18 mouse cellular contexts compared by ENCODE assay signal in genomic region chr14:102199430-102199829, GRCm38 (mm10).
DNase-seq lines count a peak whose midpoint lies in the region; ATAC-seq lines count a peak whose summit lies in the region.
"Had no signal": no experiment of that assay in that cellular context is flagged by ENCODE, and none has a peak within 500 bp of the region (broad histone marks: within the 10 kb centered on the region; RNA-seq: fewer than 3 reads in every experiment).

No protein-coding gene starts in this region.

- H3K27ac ChIP-seq in hindbrain, embryonic 10.5 days, result no peak overlapping the region
- H3K27ac ChIP-seq: embryonic facial prominence, embryonic 15.5 days; hindbrain, embryonic 15.5 days; limb, embryonic 13.5 days; liver, embryonic 15.5 days; neural tube, embryonic 12.5 days had no signal

- no peaks in the 10 kb centered on the region for H3K4me1 ChIP-seq in hindbrain, embryonic 10.5 days (replicated peaks)
- H3K4me1 ChIP-seq: embryonic facial prominence, embryonic 15.5 days; hindbrain, embryonic 15.5 days; limb, embryonic 13.5 days; liver, embryonic 15.5 days; neural tube, embryonic 12.5 days had no signal

- H3K27me3 ChIP-seq in hindbrain, embryonic 10.5 days (ENCODE audit: insufficient read depth, poor library complexity, severe bottlenecking), result no peaks in the 10 kb centered on the region
- H3K27me3 ChIP-seq: embryonic facial prominence, embryonic 15.5 days; hindbrain, embryonic 15.5 days; limb, embryonic 13.5 days; liver, embryonic 15.5 days; neural tube, embryonic 12.5 days had no signal

- no peaks in the 10 kb centered on the region for H3K36me3 ChIP-seq in hindbrain, embryonic 10.5 days
- H3K36me3 ChIP-seq: embryonic facial prominence, embryonic 15.5 days; hindbrain, embryonic 15.5 days; limb, embryonic 13.5 days; liver, embryonic 15.5 days; neural tube, embryonic 12.5 days had no signal

- no peak overlapping the region for H3K4me3 ChIP-seq in hindbrain, embryonic 10.5 days
- H3K4me3 ChIP-seq: embryonic facial prominence, embryonic 15.5 days; hindbrain, embryonic 15.5 days; limb, embryonic 13.5 days; liver, embryonic 15.5 days; neural tube, embryonic 12.5 days had no signal

- no peaks in the 10 kb centered on the region for H3K9me3 ChIP-seq in hindbrain, embryonic 10.5 days
- H3K9me3 ChIP-seq: embryonic facial prominence, embryonic 15.5 days; hindbrain, embryonic 15.5 days; limb, embryonic 13.5 days; liver, embryonic 15.5 days; neural tube, embryonic 12.5 days had no signal

- peak; percentile 82 to 84 for DNase-seq in frontal cortex, postnatal 36 days (ENCODE audit: low spot score in 2 of 2)
- peak; percentile 64 to 70 for DNase-seq in layer of hippocampus, postnatal 36 days
- DNase-seq in right cerebral cortex, postnatal 10 days (ENCODE audit: low spot score in 2 of 2), result peak; percentile 46 to 66
- DNase-seq in thymus, postnatal 10 days (ENCODE audit: low spot score in 2 of 2), result no peak
- DNase-seq in thymus, adult 18-20 months, result no peak
- DNase-seq in hindbrain, embryonic 10.5 days (ENCODE audit: low spot score), result no peak
- DNase-seq: cerebellum, adult 11 months; heart, postnatal 10 days; kidney, postnatal 14 days; lung, postnatal 14 days; thymus, postnatal 25 days had no signal

- peak; percentile 100 for ATAC-seq in frontal cortex, adult (ENCODE audit: low TSS enrichment)
- ATAC-seq: intestine, postnatal 0 days had no signal

- WGBS in hindbrain, embryonic 10.5 days, result 86% methylated on average over 6 of the region's 6 CpGs

Comparison
In these comparisons a context has a peak if more than half of its experiments do, and no peak if none do; other contexts are left out.
1. DNase-seq: peak in frontal cortex, postnatal 36 days (2 of 2), layer of hippocampus, postnatal 36 days (2 of 2) and right cerebral cortex, postnatal 10 days (2 of 2); none in thymus, postnatal 10 days (0 of 2), thymus, adult 18-20 months (0 of 2) and hindbrain, embryonic 10.5 days (single experiment).